Mouse (Mus musculus) thymus, postnatal 0 days (tissue): ENCODE results near the gene Ece1. TPM values are rescaled to one million over a fixed set of nuclear protein-coding genes. Genes with fewer than 3 reads are reported as not detected.

Experiments
- DNase-seq: peaks from one replicate; pipeline ENCODE4 v3.0.0-alpha.2; 2015; ENCODE audit warnings: low spot score
- polyA plus RNA-seq: library from polyadenylated mRNA; unstranded; fragments of >200 nt; fragmentation: Nextera tagmentation; extraction: Ambion mirVana; gene quantifications from 2 replicates; pipeline ENCODE4 v1.2.1, GENCODE M21; 2015

Ece1 gene
- polyA plus RNA-seq, 1 experiment from 2014 or later: 18.3 TPM

DNA sequence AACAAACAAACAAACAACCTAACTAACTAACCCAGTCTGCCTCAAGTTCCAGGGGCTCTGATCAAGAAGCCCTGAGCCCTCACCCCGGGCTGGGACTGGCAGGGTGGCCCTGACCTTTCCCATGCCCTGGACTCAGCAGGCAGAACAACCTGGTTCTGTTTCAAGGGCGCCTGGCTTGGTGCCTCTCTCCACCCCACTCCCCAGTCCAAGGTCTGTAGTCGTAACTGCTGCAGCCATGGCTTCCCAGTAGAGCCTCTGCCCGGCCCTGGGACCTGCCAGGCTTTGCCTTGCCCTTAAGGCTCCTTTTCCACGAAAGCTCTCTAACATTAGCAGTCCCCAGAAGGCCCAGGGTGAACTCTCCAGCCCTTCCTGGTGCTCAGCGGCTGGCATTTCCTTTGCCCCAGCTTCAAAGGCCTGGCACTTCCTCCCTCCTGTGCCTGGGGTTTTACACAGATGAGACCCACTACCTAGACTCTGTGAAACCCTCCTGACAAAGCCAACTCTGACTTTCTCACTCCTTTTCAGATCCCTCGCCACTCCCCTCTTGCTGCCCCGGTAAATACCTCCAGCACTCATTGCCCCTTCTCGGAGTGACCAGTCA, 6.2 kb upstream of the Ece1 start:
- peak; percentile 59 for DNase-seq

DNA sequence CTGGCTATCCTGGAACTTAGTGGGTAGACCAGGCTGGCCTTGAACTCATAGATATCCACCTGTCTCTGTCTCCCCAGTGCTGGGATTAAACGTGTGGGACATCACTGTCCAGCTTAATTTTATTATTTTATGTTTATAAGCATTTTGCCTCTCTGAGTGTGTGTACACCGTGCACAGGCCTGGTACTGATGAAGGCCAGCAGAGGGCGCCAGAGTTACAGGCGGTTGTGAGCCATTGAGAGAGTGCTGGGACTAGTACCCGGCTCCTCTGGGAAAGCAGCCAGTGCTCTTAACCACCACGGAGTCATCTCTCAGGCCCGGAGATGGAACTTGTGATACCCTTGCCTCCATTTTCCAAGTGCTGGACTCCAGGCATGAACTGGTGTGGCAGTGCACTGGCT, 4.9 kb upstream of the Ece1 start:
- DNase-seq: peak; percentile 63

DNA sequence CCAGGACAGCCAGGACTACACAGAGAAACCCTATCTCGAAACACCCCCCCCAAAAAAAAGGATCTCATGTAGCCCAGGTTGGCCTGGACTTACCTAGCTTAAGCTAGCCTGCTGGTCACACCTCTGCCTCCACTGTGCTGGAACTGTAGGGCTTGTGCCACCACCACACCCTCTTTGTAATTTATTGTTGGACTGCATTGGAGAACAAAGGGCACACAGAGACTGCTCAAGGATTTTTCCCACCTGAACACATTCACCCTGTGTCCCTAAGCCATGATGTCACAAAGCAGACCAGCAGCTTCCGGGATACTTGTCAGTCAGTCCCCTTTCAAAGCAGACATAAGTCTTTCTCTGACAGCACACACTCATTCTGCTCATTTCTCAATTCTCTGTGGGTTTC, 3.7 kb upstream of the Ece1 start:
- no peak for DNase-seq

DNA sequence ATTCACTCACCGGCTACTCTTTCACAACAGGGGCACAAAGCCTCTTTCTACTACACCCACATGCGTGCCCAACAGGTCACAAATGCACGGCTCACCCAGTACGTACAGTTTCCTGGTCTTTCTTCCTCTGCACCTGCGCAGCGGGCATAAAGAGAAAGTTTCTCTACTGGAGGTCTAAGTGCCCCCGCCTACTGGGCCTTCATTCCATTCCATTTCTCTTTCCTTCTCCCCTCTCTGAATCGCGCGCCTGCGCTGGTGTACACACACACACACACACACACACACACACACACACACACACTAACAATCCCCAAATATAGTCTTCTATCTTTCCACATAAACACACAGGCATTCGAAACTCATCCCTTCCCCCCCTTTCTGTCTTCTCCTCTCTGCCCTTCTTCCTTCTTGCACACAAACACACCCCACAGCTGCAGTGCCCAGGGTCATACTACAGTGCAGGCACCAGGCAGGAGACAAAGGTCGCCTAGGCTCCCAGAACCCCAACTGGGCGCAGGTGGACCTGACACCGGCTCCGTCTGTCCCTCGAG, 501 bp upstream of the Ece1 start:
- peak; percentile 87 for DNase-seq

DNA sequence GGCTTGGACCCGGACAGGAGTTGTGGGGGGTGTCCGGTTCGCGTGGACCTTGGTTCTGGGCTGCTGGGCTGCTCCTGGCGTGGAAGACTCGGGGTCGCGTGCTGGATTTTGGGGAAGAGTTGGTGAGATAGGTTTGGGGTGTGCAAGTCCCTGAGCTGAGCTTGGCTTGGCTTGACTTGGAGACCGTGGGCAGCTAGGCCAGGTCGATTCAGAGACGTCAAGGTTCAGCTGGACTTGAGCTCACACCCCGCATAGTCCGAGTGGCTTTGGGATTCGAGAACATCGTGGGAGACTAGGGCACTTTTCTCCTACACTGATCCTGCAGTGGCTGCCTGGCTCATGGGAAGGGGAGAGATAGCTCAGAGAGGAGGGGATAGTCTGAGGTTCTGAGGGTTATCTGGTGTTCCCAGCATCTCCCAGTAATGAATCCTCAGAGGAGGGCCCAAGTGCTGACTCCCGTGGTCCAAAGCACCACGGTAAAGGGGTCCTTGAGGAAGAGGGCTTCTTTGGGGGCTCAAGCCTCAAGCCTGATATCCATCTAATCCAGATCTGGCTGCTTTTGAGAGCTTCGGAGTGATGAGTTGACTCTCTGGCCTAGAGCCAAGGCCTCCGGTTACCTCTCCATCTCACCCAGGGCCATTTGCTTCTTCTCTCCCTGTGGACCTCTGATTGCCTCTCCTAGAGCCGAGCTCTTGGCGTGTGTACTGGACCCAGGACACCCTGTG, 641 bp downstream of the Ece1 start:
- DNase-seq: no peak

DNA sequence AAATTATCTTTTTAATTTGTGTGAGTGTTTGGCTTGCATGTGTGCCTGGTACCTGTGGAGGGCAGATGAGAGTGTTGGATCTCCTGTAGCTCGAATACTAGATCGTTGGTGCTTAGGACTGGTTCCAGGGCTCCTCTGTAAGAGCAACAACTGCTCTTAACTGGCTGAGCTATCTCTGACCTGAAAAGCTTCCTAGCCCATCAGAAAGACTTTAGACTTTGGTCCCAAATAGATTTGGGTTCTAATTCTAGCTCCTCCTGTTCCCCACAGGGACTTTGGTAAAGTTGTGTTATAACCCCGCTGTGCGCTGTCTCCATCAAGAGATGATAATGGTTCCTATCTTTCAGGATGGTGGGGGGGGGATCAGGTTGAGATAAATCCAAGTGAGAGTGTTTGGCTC, 2.0 kb downstream of the Ece1 start:
- DNase-seq: no peak

DNA sequence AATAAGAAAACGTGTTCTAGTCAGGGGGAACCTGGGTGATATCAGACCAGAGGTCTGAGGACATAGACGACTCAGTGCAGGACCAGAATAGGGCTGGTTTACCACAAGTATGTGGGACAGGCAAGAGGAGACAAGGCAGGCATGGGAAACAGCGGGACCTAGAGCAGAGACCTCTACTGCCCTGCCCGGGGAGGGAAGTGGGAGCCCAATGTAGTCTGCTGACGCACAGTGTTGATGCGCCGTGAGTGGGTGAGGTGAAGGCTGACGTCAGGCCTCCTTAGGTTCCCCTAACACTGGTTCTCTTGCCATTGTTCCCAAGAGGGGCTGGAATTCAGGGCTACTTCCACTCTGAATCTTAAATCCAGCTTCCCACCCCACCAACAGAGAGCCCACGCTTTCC, 2.7 kb downstream of the Ece1 start:
- DNase-seq: peak; percentile 19

DNA sequence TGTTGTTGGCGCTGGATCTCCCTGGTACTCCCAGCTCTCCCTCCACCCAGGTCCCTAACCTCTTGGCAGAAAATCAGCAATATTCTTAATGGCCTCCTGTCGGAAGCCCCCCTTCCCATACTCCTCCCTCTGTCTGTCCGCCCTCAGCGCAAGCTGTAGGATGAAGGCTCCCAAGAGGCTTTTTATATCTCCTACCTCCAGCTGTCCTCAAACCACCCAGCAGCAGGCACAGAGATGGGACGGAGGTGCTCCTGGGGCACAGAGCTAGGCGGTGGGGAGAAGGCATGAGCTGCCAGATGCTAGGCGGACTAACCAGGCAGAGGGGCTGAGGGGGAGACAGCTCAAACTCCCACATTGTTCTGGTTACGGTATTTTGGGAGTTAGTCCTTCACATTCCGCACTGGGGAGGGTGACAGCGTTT, 3.2 kb downstream of the Ece1 start:
- no peak for DNase-seq

DNA sequence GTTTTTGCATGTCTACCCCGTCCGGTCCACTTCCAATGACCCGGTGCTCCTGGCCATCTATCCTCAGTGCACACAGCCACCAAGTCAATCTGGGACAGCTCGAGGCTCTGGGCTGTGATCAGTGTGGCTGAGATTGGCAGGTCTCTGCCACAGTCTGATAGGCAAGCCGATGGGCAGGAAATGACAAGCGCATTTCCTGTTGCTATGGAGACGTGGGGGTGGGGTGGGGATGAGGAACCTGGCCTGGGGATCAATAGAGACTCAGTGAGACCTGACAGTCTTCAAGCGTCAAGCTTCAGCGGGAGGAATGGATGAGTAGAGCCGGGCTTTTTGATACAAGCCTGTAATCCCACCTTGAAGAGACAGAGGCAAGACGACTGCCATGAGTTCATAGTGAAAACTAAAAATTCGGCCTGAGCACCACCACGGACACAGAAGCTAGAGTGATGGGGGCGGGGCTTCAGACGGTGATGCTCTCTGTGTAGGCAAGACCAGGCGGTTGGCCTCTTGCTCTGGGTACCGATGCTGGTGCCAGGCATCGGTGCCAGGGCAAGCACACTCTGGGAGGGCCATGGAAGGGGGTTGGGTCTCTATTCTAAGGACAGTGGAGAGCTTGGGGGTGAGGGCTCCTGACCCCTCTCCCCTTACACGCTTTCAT, 4.3 kb downstream of the Ece1 start:
- DNase-seq: peak; percentile 56

DNA sequence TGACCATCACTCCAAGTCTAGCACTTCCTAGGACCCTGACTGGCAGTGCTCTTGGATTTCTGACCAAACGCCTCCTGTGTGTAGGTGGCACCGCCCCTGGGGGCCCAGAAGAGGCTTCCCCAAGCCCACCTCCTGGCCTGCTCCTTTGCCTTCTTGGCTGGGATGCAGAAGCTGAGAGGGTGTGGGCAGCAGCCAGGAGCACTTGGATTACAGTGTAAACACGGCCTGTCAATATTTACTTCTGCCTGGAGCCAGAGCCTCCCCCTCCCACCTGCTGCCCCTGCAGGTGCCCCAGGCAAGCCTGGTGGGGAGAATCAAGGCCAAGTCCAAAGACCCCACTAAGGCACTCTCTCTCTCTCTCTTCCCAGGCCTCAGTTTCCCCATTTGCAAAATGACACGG, 5.2 kb downstream of the Ece1 start:
- no peak for DNase-seq

DNA sequence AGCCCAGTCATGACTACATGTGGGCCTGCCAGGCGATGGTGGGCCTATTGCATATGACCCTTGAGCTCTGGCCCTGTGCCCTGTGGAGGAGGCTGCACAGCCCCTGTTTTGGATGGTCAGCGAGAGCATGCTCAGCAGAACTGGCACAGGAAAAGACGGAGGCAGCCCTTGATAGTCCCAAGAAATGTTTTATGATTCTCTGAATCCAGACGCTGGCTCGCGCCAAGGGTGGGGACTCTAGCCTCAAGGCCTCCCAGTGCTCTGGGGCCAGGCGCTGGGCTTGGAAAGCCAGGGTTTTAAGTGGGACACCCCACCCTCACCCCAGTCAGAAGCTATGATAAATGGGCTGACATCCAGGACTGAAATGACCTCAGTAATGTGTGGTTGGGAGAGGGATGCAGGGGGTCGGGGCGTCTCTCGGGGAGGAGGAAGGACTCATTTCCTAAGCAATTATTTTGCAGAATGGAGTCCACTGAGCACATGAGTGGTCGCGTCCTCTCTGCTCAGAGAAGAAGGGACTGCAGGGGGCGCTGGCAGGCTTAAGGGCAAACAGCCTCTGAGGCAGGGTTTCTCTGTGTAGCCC, 5.7 kb downstream of the Ece1 start:
- no peak for DNase-seq

DNA sequence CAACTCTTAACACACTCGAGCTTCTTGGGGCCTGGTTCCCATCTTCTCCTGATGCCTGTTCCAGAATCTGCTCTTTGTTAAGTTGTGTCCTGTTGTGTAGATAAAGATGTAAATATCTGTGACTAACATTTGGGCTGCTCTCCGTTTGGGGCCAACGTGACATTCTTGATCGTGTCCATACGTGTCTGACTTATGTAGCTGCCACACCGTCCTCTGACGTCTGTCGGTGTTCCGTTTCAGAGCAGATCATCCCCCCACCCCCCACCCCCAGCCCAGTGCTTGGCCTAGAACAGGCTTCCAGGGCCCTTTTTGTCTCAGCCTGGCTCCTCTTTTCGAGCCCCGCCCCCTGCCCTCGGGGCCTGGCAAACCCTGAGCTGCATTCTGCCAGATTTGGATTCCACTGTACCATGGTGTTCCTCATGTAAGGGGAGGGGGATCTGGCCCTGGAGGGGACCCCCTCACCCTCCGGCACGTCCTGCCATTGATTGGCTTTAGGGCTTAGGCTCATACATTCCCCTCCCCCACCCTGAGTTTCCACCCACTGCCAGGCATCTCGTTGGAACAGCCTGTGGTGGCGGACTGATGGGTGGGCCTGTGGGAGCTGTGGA, 7.7 kb downstream of the Ece1 start:
- DNase-seq: no peak

DNA sequence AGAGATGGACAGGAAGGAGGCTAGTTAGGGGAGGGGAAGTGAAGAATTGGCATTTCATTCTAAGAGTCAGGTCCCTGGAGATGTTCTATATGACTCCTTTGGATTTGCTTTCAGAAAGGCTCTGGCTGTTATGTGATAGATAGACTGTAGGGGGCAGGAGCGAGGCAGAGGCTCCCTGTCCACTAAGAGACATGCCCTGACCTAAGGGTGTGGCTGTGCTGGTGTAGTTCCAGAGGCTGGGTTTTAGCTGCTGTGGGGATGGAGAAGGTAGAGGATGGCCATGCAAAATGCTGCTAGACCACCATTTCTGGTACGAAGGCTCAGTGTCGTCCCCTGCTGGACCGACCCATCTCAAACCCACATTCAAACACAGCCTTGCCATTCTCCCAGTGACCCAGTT, 8.9 kb downstream of the Ece1 start:
- no peak for DNase-seq

DNA sequence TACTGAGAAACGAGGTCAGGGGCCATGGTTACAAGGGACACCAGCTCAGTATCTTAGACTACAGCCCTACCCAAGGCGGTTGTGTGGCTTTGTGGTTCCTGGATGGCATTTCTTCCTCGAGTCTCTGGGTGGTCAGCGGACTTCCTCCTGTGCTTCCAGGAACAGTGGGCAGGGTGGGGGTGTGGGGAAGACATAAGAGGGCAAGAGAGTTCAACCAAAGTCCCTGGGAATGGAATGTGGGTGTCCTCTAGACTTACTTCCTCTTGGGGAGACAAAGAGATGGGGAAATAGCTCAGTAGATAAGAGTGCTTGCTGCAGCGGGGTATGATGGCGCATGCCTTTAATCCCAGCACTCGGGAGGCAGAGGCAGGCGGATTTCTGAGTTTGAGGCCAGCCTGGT, 9.4 kb downstream of the Ece1 start:
- DNase-seq: no peak

DNA sequence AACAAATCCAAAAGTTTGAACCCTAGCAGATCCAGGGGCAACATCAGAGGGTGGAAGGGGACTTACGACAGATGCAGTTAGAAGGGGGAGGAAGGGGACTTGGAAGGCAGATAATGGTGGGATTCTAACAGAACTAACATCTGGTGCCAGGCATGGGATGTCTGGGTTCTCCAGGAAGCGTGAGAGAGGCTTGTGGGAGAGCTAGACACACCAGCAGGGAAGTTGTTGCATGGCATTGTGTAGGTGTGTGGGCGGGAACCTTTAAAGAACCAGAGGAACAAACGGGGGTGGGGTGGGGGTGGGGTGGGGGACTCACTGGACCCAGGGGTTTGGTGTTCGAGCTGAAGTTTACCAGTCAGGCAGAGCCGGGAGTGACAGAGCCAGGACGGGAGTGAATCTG, 12.3 kb downstream of the Ece1 start:
- no peak for DNase-seq

DNA sequence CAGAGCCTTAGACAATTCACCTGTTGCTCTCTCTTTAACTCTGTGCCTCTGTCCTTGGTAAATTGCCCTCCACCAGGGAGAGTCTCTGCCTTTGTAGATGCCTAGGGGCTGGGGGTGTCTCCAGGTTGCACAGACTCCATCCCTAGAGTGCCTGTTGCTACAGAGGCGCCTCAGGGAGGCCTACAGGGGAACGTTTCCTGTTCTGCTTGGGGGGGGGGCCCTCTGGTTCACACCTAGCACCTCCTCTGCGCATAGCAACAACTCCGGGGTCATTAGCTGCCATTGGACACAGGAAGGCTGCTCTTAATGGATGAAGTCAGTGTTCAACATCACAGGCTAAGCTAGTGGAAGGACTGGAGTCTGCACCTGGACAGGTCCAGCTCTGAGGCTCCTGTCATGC, 12.8 kb downstream of the Ece1 start:
- no peak for DNase-seq

DNA sequence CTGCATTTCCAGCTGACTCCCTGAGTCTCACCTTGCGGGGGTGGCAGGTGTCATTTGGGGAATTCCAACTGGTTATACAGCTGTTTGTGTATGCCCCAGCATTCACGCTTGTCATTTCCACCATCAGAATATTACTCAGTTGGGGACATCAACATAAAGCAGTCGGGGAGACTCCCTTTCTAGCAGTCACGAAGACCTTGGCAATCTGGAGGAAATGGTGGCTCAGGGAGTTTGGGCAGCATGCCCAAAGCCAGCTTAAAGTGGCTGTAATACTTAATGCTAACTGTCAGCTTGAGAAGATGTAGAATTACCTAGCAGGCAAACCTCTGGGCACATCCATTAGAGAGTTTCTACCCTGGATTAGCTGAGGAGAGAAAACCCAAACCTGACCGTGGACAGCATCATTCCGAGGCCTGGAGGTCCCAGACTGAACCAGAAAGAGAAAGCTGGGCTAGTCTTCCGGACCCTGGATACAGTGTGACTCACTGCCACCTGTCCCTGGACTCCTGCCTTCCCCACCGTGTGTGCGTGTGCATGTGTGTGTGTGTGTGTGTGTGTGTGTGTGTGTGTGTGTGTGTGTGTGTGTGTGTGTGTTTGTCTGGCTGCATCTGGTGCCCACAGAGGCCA, 13.5 kb downstream of the Ece1 start:
- DNase-seq: no peak

DNA sequence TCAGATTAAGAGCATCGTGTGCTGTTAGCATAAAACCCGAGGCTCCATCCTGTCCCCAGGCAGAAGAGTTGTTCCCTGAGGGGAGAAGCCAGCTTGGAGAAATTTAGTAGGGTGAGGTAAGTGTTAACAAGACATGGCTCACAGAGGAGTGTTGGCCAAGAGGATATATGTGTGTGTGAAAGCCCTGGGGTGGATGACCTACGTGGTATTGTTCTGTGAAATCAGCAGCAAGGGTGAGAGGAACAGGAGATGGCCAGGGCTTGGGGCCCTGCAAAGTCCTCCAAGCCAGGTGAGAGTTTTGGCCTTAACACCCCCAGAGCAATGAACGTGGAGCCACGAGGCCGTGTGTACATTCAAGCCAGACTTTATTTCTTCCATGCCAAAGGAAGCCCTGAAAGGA, 14.8 kb downstream of the Ece1 start:
- DNase-seq: no peak

DNA sequence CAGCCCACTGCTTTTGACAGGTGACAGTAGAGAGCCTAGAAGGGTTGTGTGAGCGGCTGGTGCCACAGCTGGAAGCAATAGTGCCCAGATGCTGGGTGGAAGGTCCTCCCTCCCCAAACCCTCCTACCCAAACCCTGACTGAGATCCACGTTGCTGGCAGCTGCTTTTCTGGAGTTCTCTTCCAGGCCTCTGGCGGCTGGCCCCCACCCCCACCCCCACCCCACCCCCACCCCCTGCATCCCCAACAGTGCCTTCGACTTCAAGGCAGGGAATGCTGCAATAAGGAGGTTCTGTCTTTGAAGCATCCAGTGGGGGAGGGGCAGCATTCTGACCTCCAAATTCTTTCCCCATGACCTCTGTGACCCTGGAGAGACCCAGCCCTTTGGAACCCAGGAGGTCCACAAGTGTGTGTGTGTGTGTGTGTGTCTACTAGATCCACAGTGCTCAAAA, 15.4 kb downstream of the Ece1 start:
- no peak for DNase-seq

DNA sequence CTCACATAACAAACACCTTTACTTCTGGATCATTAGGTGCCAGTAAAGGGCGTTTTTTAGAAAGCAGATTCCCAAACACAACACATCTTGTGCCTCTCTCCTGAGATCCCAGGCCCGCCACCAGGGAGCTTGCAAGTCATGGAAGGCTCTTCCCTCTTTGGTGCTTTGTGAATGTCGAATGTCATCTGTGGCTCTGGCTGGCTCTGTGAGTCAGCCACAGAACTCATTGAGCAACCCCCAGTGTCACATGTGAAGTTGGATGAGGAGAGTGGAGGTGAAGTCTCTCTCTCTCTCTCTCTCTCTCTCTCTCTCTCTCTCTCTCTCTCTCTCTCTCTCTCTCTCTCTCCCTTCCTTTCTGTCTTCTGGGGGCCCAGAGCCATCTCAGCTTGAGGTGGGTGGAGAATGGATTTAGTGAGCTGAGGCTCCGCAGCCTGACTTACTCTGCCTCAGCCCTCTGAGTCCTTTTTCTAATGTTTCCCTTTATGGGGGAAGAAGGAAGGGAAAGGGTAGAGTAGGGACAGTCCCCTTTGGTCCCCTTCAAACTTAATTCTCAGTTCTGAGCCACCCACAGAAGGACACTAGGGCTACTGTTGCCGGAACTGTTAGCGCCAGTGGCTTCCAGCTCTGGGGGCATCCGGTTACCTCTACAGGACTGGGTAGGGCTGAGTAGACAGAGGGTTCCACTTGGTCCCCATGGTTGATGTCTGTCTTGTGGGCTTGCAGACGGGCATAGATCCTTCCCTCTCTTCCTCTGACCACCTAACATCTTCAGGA, 17.5 kb downstream of the Ece1 start:
- DNase-seq: no peak
